Mouse (Mus musculus) ES-E14 (cell line): Measurements from ENCODE around the gene Draxin. TPM values are rescaled to one million over a fixed set of nuclear protein-coding genes. Genes with fewer than 3 reads are reported as not detected.

Source experiments
- DNase-seq: peaks from one replicate; pipeline ENCODE4 v3.0.0-alpha.2; 2013; ENCODE audit warnings: low read depth, low spot score
- H3K27ac ChIP-seq: 2 replicates; pipeline ENCODE4 v1.5.1; 2012; ENCODE audit warnings: low read depth, mild to moderate bottlenecking, low read length, moderate library complexity, mixed read lengths; ENCODE audit not compliant: poor library complexity, insufficient read depth, severe bottlenecking
- H3K36me3 ChIP-seq: 2 replicates; pipeline ENCODE4 v1.6.1; 2012; ENCODE audit warnings: mild to moderate bottlenecking, low read length, moderate library complexity, mixed read lengths; ENCODE audit not compliant: control insufficient read depth, poor library complexity, insufficient read depth, severe bottlenecking
- H3K4me1 ChIP-seq, 2 experiments: fragments of 150-350 bp in 1 of 2; sonication (generic) in 1 of 2; 2 replicates each; pipeline ENCODE4 v1.6.1; 2012; ENCODE audit warnings: low read length in 2 of 2, mild to moderate bottlenecking in 1 of 2, mixed read lengths in 1 of 2; ENCODE audit not compliant: control insufficient read depth in 2 of 2, insufficient read depth in 2 of 2, poor library complexity in 1 of 2
- H3K4me3 ChIP-seq, 2 experiments: fragments of 150-350 bp in 1 of 2; sonication (generic) in 1 of 2; 2 replicates each; pipeline ENCODE4 v1.5.1; 2012; ENCODE audit warnings: low read length in 2 of 2, low read depth in 1 of 2, mild to moderate bottlenecking in 1 of 2, mixed read lengths in 1 of 2; ENCODE audit not compliant: insufficient read depth in 1 of 2, poor library complexity in 1 of 2, severe bottlenecking in 1 of 2
- H3K9ac ChIP-seq: 2 replicates; pipeline ENCODE4 v1.6.1; 2012; ENCODE audit warnings: low read depth, mild to moderate bottlenecking, low read length, mixed read lengths; ENCODE audit not compliant: poor library complexity, insufficient read depth, severe bottlenecking
- H3K9me3 ChIP-seq: fragments of 150-350 bp; sonication (generic); 2 replicates; pipeline ENCODE4 v1.6.1; 2012; ENCODE audit warnings: low read depth, mild to moderate bottlenecking, low read length; ENCODE audit not compliant: control insufficient read depth, insufficient read depth
- CHD2 ChIP-seq: IDR thresholded peaks from 2 replicates; pipeline ENCODE4 v1.6.1; 2014; ENCODE audit warnings: mild to moderate bottlenecking, low read depth, low read length, inconsistent platforms
- HCFC1 ChIP-seq: IDR thresholded peaks from 2 replicates; pipeline ENCODE4 v1.6.1; 2012; ENCODE audit warnings: low read length, inconsistent platforms, borderline replicate concordance; ENCODE audit not compliant: insufficient read depth
- MAFK ChIP-seq: IDR thresholded peaks from 2 replicates; pipeline ENCODE4 v1.6.1; 2014; ENCODE audit warnings: mild to moderate bottlenecking, low read depth, low read length, inconsistent platforms; ENCODE audit not compliant: insufficient read depth
- ZC3H11A ChIP-seq: IDR thresholded peaks from 2 replicates; pipeline ENCODE4 v1.6.1; 2012; ENCODE audit warnings: low read depth, mild to moderate bottlenecking, inconsistent platforms, low read length, borderline replicate concordance
- ZNF384 ChIP-seq: IDR thresholded peaks from 2 replicates; pipeline ENCODE4 v1.6.1; 2012; ENCODE audit warnings: low read depth, low read length, inconsistent platforms
- in situ Hi-C, 2 experiments: fragments of 600-800 bp; cut with MboI; formaldehyde crosslinking; loops; one replicate each; pipeline ENCODE4 v1.15.1; 2025; ENCODE audit warnings: low sequenced_read_pairs in 2 of 2, inconsistent platforms in 1 of 2; ENCODE audit not compliant: unreplicated experiment in 2 of 2
- total RNA-seq: library from RNA; depleted of rRNA; stranded (reverse); fragments of 300-350 nt; gene quantifications from 2 replicates; pipeline ENCODE4 v1.2.3, GENCODE M21; 2012

The Draxin gene
- total RNA-seq, 1 experiment = 0.76 TPM

GRCm38 (mm10) chr4:148112519-148112918 lies 18.0 kb downstream of the Draxin start:
- TF ChIP-seq ZC3H11A = no peak
- TF ChIP-seq CHD2 = no peak
- Histone ChIP-seq H3K9ac (no peak overlapping the region; the same call in 1 of the 2 replicates), H3K4me1 (peaks cover 0 to 20% of the 10 kb centered on the region in 2 experiments; a peak in 2 of 4 replicates), H3K36me3 (no peaks in the 10 kb centered on the region), H3K27ac (no peak overlapping the region; the same call in 1 of the 2 replicates), H3K9me3 (no peaks in the 10 kb centered on the region), H3K4me3 (no peak overlapping the region)
- no peak for DNase-seq
- in situ Hi-C loops = loop anchor here in 1 of 2 experiments (5.0 kb wide), 1 partner anchor 55 kb away; no protein-coding TSS in a partner anchor

- Histone ChIP-seq H3K36me3 (no peaks in the 10 kb centered on the region), H3K27ac (no peak overlapping the region), H3K4me3 (no peak overlapping the region), H3K4me1 (peaks cover 0 to 16% of the 10 kb centered on the region in 2 experiments; a peak in 3 of 4 replicates), H3K9ac (no peak overlapping the region), H3K9me3 (no peaks in the 10 kb centered on the region)
- in situ Hi-C loops = no loop called here
- no peak for TF ChIP-seq ZC3H11A
- no peak for TF ChIP-seq MAFK
- no peak for TF ChIP-seq ZNF384
- TF ChIP-seq HCFC1 = no peak
- no peak for TF ChIP-seq CHD2
- no peak for DNase-seq
These were observed 21.3 kb downstream of the Draxin start for GRCm38 (mm10) chr4:148109215-148109614.

- TF ChIP-seq ZNF384 (no peak), MAFK (no peak), CHD2 (no peak), ZC3H11A (no peak), HCFC1 (no peak)
- H3K9me3 ChIP-seq = no peaks in the 10 kb centered on the region
- no peak for DNase-seq
- in situ Hi-C loops = no loop called here
- no peaks in the 10 kb centered on the region for H3K36me3 ChIP-seq
- no peak overlapping the region for H3K9ac ChIP-seq
- no peak overlapping the region for H3K4me3 ChIP-seq
- no peak overlapping the region for H3K27ac ChIP-seq
- H3K4me1 ChIP-seq = peaks cover 0 to 16% of the 10 kb centered on the region in 2 experiments; a peak in 3 of 4 replicates
These were observed 21.9 kb downstream of the Draxin start for GRCm38 (mm10) chr4:148108565-148109100.

- no peak overlapping the region for H3K27ac ChIP-seq
- in situ Hi-C loops = no loop called here
- H3K4me3 ChIP-seq = peak overlapping the region in 1 of 2 experiments; percentile 48; a peak in 2 of 4 replicates
These were observed 22.7 kb downstream of the Draxin start for GRCm38 (mm10) chr4:148107621-148108291.

More at GRCm38 (mm10) chr4:148107621-148108291, 22.7 kb downstream of the Draxin start:
- Histone ChIP-seq H3K9ac (peak overlapping the region; percentile 48), H3K9me3 (no peaks in the 10 kb centered on the region), H3K4me1 (peaks cover 0 to 15% of the 10 kb centered on the region in 2 experiments; a peak in 3 of 4 replicates), H3K36me3 (no peaks in the 10 kb centered on the region)
- no peak for TF ChIP-seq MAFK
- TF ChIP-seq ZC3H11A = no peak
- TF ChIP-seq HCFC1 = no peak
- no peak for TF ChIP-seq ZNF384
- no peak for TF ChIP-seq CHD2
- DNase-seq = no peak
